Mouse (Mus musculus): ENCODE data around the gene Zdhhc20. TPM values are rescaled to one million over a fixed set of nuclear protein-coding genes. Genes with fewer than 3 reads are reported as not detected.
A peak's percentile ranks its signal among the peaks of the same experiment; 100 is the strongest.

Gene Zdhhc20
- polyA plus RNA-seq, 1 experiment from 2014 or later, result 50.7 TPM

- WGBS, result 90% methylated on average over 4 of the region's 4 CpGs
- peaks cover 16% of the 10 kb centered on the region for H3K36me3 ChIP-seq (ENCODE audit: control insufficient read depth, insufficient read depth, low read length)
Measured at GRCm38 (mm10) chr14:57820839-57821238, 69.2 kb downstream of the Zdhhc20 start.

GRCm38 (mm10) chr14:57811844-57812243, 78.2 kb downstream of the Zdhhc20 start:
- DNase-seq (ENCODE audit: low spot score) (no peak), ATAC-seq (ENCODE audit: insufficient read depth, low FRiP score, low TSS enrichment) (no peak)

More at GRCm38 (mm10) chr14:57820839-57821238, 69.2 kb downstream of the Zdhhc20 start:
- no peak overlapping the region for H3K4me3 ChIP-seq (ENCODE audit: low read depth, low read length)
- H3K9me3 ChIP-seq (ENCODE audit: control insufficient read depth, low read length), result no peaks in the 10 kb centered on the region
- no peak for DNase-seq (ENCODE audit: low spot score)
- ATAC-seq (ENCODE audit: insufficient read depth, low FRiP score, low TSS enrichment), result no peak
- H3K4me1 ChIP-seq (ENCODE audit: control insufficient read depth, insufficient read depth, low read length), result 0 out of 2 replicates have a peak, but pooled peaks cover 2% of the 10 kb centered on the region
- H3K4me2 ChIP-seq (ENCODE audit: low read depth), result no peak overlapping the region
- H3K27me3 ChIP-seq (ENCODE audit: control insufficient read depth, insufficient read depth, low read length), result no peaks in the 10 kb centered on the region
- H3K27ac ChIP-seq (ENCODE audit: low read depth, low read length), result no peak overlapping the region
- no peak overlapping the region for H3K9ac ChIP-seq (ENCODE audit: low read length)

GRCm38 (mm10) chr14:57810886-57811285, 79.2 kb downstream of the Zdhhc20 start:
- no peak for DNase-seq (ENCODE audit: low spot score)
- no peak overlapping the region for H3K4me3 ChIP-seq (ENCODE audit: low read depth, low read length)
- H3K4me1 ChIP-seq (ENCODE audit: control insufficient read depth, insufficient read depth, low read length), result no peaks in the 10 kb centered on the region
- no peak for ATAC-seq (ENCODE audit: insufficient read depth, low FRiP score, low TSS enrichment)
- 98% methylated on average over 2 of the region's 2 CpGs for WGBS
- no peaks in the 10 kb centered on the region for H3K9me3 ChIP-seq (ENCODE audit: control insufficient read depth, low read length)
- H3K27me3 ChIP-seq (ENCODE audit: control insufficient read depth, insufficient read depth, low read length), result no peaks in the 10 kb centered on the region
- H3K27ac ChIP-seq (ENCODE audit: low read depth, low read length), result no peak overlapping the region
- H3K36me3 ChIP-seq (ENCODE audit: control insufficient read depth, insufficient read depth, low read length), result peaks cover 8% of the 10 kb centered on the region
- H3K9ac ChIP-seq (ENCODE audit: low read length), result no peak overlapping the region
- H3K4me2 ChIP-seq (ENCODE audit: low read depth), result no peak overlapping the region

More at GRCm38 (mm10) chr14:57811844-57812243, 78.2 kb downstream of the Zdhhc20 start:
- H3K9ac ChIP-seq (ENCODE audit: low read length), result no peak overlapping the region
- H3K4me2 ChIP-seq (ENCODE audit: low read depth), result no peak overlapping the region
- no peak overlapping the region for H3K4me3 ChIP-seq (ENCODE audit: low read depth, low read length)
- no peaks in the 10 kb centered on the region for H3K9me3 ChIP-seq (ENCODE audit: control insufficient read depth, low read length)
- H3K4me1 ChIP-seq (ENCODE audit: control insufficient read depth, insufficient read depth, low read length), result no peaks in the 10 kb centered on the region
- H3K27me3 ChIP-seq (ENCODE audit: control insufficient read depth, insufficient read depth, low read length), result no peaks in the 10 kb centered on the region
- H3K27ac ChIP-seq (ENCODE audit: low read depth, low read length), result no peak overlapping the region
- 93% methylated on average over 5 of the region's 5 CpGs for WGBS
- H3K36me3 ChIP-seq (ENCODE audit: control insufficient read depth, insufficient read depth, low read length), result peaks cover 7% of the 10 kb centered on the region

GRCm38 (mm10) chr14:57808558-57808957, 81.5 kb downstream of the Zdhhc20 start:
- Histone ChIP-seq H3K9me3 (ENCODE audit: control insufficient read depth, low read length) (no peaks in the 10 kb centered on the region), H3K27ac (ENCODE audit: low read depth, low read length) (no peak overlapping the region), H3K27me3 (ENCODE audit: control insufficient read depth, insufficient read depth, low read length) (no peaks in the 10 kb centered on the region), H3K36me3 (ENCODE audit: control insufficient read depth, insufficient read depth, low read length) (peaks cover 5% of the 10 kb centered on the region; the same call in 1 of the 2 replicates), H3K4me2 (ENCODE audit: low read depth) (no peak overlapping the region), H3K4me1 (ENCODE audit: control insufficient read depth, insufficient read depth, low read length) (no peaks in the 10 kb centered on the region), H3K4me3 (ENCODE audit: low read depth, low read length) (no peak overlapping the region), H3K9ac (ENCODE audit: low read length) (no peak overlapping the region)
- WGBS, result 73% methylated on average over 5 of the region's 5 CpGs
- no peak for ATAC-seq (ENCODE audit: insufficient read depth, low FRiP score, low TSS enrichment)
- no peak for DNase-seq (ENCODE audit: low spot score)

- Histone ChIP-seq H3K4me1 (ENCODE audit: control insufficient read depth, insufficient read depth, low read length) (peaks cover 6% of the 10 kb centered on the region), H3K4me3 (ENCODE audit: low read depth, low read length) (no peak overlapping the region), H3K27ac (ENCODE audit: low read depth, low read length) (no peak overlapping the region), H3K4me2 (ENCODE audit: low read depth) (no peak overlapping the region), H3K36me3 (ENCODE audit: control insufficient read depth, insufficient read depth, low read length) (0 out of 2 replicates have a peak, but pooled peaks cover 2% of the 10 kb centered on the region), H3K9ac (ENCODE audit: low read length) (no peak overlapping the region), H3K9me3 (ENCODE audit: control insufficient read depth, low read length) (no peaks in the 10 kb centered on the region), H3K27me3 (ENCODE audit: control insufficient read depth, insufficient read depth, low read length) (no peaks in the 10 kb centered on the region)
- ATAC-seq (ENCODE audit: insufficient read depth, low FRiP score, low TSS enrichment) (no peak), DNase-seq (ENCODE audit: low spot score) (no peak)
- WGBS, result 86% methylated on average over 4 of the region's 4 CpGs
Measured at GRCm38 (mm10) chr14:57803731-57804130, 86.3 kb downstream of the Zdhhc20 start.

- peak within 1 kb of the TSS; percentile 78 for H3K4me2 ChIP-seq (ENCODE audit: low read depth)
- WGBS, result under 1% methylated on average over 91 of the region's 99 CpGs
- ATAC-seq (ENCODE audit: insufficient read depth, low FRiP score, low TSS enrichment) (peak; percentile 93), DNase-seq (ENCODE audit: low spot score) (peak; percentile 99)
- no peaks in the 10 kb centered on the region for H3K36me3 ChIP-seq (ENCODE audit: control insufficient read depth, insufficient read depth, low read length)
- no peaks in the 10 kb centered on the region for H3K27me3 ChIP-seq (ENCODE audit: control insufficient read depth, insufficient read depth, low read length)
- H3K9me3 ChIP-seq (ENCODE audit: control insufficient read depth, low read length), result no peaks in the 10 kb centered on the region
- H3K27ac ChIP-seq (ENCODE audit: low read depth, low read length), result peak within 1 kb of the TSS; percentile 75
- H3K9ac ChIP-seq (ENCODE audit: low read length), result peak within 1 kb of the TSS; percentile 81
- peaks cover 6% of the 10 kb centered on the region for H3K4me1 ChIP-seq (ENCODE audit: control insufficient read depth, insufficient read depth, low read length)
- peak within 1 kb of the TSS; percentile 83 for H3K4me3 ChIP-seq (ENCODE audit: low read depth, low read length)
Measured at GRCm38 (mm10) chr14:57797991-57798931, 91.8 kb downstream of the Zdhhc20 start, which contains the start of gene Sap18. Sap18 (plus strand) TSS chr14:57798180.

- Histone ChIP-seq H3K4me2 (ENCODE audit: low read depth) (peak overlapping the region; percentile 44), H3K36me3 (ENCODE audit: control insufficient read depth, insufficient read depth, low read length) (no peaks in the 10 kb centered on the region), H3K4me1 (ENCODE audit: control insufficient read depth, insufficient read depth, low read length) (peaks cover 6% of the 10 kb centered on the region), H3K27me3 (ENCODE audit: control insufficient read depth, insufficient read depth, low read length) (no peaks in the 10 kb centered on the region), H3K9ac (ENCODE audit: low read length) (peak overlapping the region; percentile 50), H3K4me3 (ENCODE audit: low read depth, low read length) (peak overlapping the region; percentile 83), H3K9me3 (ENCODE audit: control insufficient read depth, low read length) (no peaks in the 10 kb centered on the region), H3K27ac (ENCODE audit: low read depth, low read length) (no peak overlapping the region)
- WGBS, result 16% methylated on average over 7 of the region's 7 CpGs
- ATAC-seq (ENCODE audit: insufficient read depth, low FRiP score, low TSS enrichment) (peak; percentile 63), DNase-seq (ENCODE audit: low spot score) (no peak)
Measured at GRCm38 (mm10) chr14:57797551-57797950, 92.5 kb downstream of the Zdhhc20 start.

GRCm38 (mm10) chr14:57791171-57791570, 98.9 kb downstream of the Zdhhc20 start:
- DNase-seq (ENCODE audit: low spot score) (no peak), ATAC-seq (ENCODE audit: insufficient read depth, low FRiP score, low TSS enrichment) (no peak)
- Histone ChIP-seq H3K9me3 (ENCODE audit: control insufficient read depth, low read length) (no peaks in the 10 kb centered on the region), H3K27ac (ENCODE audit: low read depth, low read length) (no peak overlapping the region), H3K27me3 (ENCODE audit: control insufficient read depth, insufficient read depth, low read length) (no peaks in the 10 kb centered on the region), H3K9ac (ENCODE audit: low read length) (no peak overlapping the region), H3K4me1 (ENCODE audit: control insufficient read depth, insufficient read depth, low read length) (no peaks in the 10 kb centered on the region), H3K36me3 (ENCODE audit: control insufficient read depth, insufficient read depth, low read length) (no peaks in the 10 kb centered on the region), H3K4me2 (ENCODE audit: low read depth) (no peak overlapping the region), H3K4me3 (ENCODE audit: low read depth, low read length) (no peak overlapping the region)
- WGBS, result 88% methylated on average over 4 of the region's 4 CpGs

All from neural tube, embryonic 11.5 days (tissue).